Mouse (Mus musculus): ENCODE data around the gene Krt80.

Gene Krt80

DNA sequence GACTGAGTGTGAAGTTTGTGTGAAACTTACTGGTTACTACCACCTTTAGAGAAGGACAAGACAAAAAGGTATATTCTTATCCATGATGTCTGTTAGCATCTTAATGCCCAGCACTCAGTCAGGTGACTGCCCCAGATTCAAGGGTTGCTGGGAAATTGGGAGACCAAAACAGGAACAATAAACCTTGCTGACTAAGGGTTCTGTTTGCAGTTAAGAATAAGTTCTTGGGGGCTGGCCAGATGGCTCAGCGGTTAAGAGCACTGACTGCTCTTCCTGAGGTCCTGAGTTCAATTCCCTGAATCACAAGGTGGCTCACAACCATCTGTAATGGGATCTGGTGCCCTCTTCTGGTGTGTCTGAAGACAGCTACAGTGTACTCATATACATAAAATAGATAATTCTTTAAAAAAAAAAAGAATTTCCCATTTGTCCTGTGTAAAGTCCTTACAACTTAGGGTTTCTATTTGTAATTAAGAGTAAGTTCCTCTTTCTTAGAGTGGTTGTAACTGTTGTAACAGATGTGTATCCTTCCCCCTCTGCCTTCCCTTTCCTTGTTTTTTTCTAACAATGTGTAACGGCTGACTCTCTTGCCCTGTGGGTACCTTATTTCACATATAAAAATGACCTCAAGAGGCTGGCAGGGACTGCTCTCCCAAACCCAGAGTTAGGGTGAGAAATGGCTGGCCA is 52.0 kb downstream of the Krt80 start:
- no peak for DNase-seq (ENCODE audit: low spot score in 2 of 2)

DNA sequence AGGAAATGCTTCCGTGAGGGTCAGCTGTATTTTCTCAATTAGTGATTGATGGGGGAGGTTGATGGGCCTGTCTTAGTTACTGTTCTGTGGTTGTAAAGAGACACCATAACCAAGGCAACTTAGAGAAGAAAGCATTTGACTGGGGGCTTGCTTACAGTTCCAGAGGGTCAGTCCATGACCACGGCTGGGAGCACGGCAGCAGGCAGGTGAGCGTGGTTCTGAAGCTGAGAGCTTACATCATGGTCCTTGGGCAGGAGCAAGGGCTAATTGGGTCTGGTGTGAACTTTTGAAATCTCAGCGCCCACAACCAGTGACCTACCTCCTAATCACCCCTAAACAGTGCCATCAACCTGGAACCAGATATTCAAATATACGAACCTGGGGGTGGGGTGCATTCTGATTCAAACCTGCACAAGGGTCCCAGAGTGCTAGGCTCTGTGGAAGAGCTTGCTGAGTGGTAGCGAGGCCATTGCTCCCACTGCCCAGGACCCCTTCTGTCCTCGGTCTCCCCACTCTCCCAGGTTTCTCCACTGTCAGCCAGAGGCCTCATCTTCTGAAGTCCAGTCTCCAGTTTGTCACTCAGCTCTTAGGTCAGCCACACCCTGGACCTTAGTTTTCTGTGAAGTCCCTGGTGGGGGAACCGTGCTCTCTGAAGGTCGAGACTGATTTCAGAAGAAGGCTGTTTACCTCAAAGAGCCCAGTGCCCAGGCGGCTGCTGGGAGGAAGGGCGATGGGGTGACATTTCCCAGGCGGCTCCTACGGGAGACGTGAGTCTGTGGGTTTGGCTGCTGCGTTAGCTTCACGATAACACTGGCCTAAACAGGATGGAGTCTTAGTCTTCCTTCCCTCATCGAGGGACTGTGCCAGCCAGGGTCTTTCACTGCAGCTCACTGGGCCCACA is 52.8 kb downstream of the Krt80 start:
- DNase-seq (ENCODE audit: low spot score in 2 of 2): no peak

DNA sequence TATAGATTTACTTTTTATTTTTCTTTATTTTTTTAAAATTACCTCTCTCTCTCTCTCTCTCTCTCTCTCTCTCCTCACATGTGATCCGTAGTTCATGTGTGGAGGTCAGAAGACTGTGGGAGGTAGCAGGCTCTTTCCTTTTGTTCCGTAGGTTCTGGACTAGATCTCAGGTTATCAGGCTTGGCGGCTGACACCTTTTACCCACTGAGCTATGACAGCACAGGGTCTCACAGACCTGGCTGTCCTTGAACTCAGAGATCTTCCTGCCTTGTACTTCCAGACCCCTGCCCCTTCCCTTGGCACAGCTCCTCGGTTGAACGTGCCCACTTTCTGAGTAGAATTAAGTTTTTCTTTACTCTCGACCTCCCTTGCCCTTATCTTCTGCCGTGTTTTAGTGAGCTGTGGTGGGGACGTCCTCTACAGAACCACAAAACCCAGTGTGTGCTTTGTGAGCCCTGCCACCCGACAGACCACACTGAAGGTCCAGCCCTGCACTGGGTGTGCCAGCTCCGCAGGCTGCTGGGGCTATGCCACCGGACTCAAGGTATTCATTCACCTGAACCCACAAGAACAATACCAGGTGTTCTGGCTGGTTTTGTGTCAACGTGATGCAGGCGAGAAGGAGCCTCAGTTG is 53.6 kb downstream of the Krt80 start:
- no peak for DNase-seq (ENCODE audit: low spot score in 2 of 2)

DNA sequence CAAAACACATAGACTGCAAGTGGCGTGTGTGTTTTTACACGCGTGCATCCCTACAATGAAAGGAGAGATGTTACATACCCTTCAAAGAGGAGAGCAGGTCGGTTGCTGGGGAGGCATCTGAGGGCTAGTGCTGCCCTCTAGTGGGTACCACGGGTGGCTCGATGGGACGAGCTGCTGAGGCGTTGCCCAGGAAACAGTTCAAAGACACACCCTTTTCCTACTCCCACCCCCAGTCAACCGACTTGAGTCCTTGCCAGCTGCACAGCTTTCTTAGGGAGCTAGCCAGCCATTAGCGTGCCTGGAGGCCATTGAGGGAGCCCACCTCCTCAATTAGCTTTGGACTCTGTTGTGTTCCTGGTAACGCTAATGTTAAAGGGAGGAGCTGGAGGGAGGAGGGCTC is 54.1 kb downstream of the Krt80 start:
- peak; percentile 92 to 93 for DNase-seq (ENCODE audit: low spot score in 2 of 2)

DNA sequence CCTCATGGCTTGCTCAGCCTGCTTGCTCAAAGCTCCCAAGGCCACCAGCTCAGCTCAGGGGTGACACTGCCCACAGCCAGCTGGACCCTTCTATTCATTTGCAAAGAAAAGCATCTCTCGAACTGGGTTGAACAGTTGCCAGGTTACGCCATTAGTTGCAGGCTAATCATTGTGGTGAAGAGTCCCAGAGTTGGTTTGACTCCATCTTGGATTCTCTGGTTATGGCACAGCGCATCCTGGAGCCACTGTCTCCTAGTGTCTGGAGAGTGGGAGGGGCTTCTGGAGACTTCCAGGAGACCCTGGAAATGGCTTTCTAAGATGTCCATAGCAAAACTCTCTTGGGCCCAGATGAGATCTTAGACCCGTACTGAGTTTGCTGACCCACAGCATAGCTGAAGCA is 54.6 kb downstream of the Krt80 start:
- no peak for DNase-seq (ENCODE audit: low spot score in 2 of 2)

DNA sequence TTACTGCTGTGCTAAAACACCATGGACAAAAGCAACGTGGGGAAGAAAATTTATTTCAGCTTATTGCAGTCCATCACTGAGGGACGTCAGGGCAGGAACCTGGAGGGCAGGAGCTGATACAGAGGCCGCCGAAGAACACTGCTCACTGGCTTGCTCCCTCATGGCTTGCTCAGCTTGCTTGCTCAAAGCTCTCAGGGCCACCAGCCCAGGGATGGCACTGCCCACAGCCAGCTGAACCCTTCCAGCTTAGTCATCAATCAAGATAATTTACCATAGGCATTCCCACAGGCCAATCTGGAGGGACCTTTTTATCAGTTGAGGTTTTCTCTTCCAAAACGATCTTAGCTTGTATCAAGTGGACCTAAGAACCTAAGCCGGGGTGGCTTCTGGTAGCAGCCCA is 58.0 kb downstream of the Krt80 start:
- no peak for DNase-seq (ENCODE audit: low spot score in 2 of 2)

DNA sequence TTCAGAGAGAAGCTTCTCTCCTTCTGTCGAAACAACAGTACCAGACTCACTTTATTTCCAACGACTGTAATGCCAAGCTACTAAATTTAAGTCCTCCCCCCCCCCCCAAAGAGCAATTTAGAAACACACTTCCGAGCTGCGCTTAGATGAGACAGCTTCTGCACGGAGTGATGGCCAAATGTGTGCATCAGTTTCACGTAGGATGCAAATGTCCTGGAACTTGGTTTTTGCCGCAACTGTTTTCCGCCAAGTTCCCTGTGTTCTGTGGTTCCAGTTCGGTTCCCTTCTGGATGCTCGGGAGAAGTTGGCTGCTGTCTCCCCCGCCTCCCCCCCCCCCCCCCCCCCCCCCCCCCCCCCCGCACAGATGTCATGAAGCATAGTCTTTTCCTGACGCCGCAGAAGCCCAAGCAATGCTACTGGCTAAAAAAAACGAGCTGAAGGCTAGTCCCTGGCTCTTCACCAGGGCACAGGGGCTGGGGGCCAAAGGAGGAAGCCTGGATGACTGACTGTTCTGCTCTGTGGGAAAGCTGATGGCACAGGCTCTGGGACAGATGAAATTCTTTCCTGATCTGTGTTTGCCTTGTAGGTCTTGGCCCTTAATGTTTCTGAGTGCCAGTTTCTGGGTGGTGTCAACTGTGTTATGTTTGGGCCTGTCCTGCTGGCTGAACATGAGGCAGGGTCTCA is 58.7 kb downstream of the Krt80 start:
- no peak for DNase-seq (ENCODE audit: low spot score in 2 of 2)

DNA sequence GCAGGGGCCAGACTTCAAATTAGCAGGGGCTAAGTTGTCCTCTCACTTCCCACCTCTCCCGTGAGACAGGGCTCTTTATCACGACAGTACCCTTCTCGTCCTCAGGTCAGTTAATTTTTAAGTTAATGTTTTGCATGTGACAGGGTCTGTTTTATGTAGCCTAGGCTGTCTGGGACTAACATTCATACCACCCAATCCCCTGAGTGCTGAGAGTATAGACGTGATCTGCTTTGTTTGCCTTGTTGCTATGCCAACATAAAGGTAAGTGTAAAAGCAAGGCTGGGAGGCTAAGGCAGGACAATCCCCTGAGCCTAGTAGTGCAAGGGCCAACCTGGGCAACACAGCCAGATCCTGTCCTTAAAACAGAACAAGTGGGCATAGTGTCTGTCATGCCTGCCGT is 60.5 kb downstream of the Krt80 start:
- no peak for DNase-seq (ENCODE audit: low spot score in 2 of 2)

DNA sequence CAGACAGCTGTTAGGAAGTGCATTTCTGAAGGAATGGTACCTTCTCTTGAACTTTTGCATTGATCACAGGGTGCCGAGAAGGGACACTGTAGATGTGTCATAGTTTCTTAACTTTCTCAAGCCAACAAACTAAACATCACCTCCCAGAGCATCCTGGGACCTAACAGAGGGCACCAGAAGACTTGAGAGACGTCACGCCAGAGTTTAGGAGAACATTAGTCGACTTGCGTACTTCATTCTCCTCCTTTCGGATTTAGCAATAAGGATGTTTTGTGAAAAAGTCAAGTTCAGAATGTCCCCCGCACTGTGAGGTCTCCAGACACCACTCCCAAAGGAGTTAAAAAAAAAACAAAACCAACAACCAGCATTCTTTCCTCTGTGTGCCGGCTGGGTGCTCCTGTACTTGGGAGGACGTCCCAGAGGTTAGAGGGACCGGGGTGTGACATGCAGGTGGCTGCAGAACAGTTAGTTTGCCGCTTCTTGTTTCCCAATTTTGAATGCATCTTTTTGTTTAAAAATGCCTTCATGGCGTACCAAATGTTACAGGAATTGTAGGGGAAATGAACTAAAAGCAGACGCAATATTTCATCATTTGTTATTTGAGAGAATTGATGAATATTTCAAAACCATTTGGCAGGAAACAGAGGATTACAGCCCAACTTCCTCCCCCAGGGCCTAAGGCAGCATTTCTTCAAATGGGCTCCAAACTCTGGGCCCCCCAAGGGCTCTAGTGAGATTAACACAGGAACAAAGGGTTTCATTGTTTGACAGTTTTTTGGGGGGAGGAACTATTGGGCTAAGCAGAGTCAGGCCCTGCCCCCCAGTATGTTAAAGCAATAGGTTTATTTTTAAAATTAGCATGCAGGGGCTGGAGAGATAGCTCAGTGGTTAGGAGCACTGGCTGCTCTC is 61.3 kb downstream of the Krt80 start:
- DNase-seq (ENCODE audit: low spot score in 2 of 2): peak; percentile 71 to 74

DNA sequence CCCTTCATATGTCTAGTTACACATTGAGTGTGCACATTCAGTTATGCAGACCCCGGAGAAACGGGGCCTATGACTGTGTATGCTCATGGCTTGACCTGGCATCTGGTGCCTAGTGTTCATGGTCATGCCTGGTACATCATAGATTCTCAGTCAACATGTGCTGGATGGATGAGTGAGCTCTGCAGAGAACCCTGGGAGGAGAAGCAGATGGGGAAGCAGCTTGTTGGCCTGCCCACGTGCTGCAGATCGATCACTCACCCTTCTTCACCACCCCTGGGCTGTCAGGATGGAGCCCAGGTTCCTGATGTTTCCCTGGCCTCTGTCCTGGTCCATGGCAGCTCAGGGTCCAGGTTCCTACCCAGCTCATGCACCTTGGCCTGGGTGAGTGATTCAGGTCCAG is 63.5 kb downstream of the Krt80 start:
- DNase-seq (ENCODE audit: low spot score in 2 of 2): no peak

DNA sequence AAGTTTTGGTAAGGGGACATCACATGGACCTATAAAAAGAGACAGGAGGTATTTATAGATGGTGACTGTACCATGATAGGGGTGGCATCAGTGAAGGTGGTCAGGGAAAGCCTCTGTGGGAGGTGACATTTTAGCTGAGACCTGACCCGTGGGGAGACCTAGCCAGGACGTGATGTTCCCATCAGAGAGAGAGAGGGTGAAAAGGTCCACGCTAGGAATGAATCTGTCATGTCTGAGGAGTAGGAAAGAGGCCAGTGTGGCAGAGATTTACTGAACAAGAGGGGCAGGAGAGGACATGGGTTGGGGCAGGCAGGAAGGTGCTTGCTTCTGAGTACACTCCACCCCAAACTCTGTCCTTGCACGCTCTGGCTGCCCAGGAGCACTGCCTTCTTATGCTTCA is 66.1 kb downstream of the Krt80 start:
- no peak for DNase-seq (ENCODE audit: low spot score in 2 of 2)

DNA sequence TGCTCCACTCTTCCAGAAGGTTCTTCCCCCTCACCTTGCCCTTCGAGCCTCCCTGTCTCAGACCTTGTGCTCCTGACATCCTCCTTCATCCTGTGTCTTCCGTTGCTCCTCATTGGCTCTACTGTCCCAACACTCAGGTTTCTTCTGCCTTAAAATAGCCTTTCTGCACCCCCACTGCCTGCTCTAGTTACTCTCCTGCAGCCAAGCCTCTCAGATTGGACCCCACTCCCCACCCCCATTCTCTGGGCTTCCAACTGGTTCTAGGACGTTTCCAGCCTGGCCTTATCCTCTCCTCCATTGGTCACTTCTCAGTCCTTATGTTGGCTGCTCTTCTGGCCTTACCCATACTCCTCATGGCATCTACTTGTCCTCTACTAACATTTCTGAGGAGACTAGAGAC is 67.8 kb downstream of the Krt80 start:
- no peak for DNase-seq (ENCODE audit: low spot score in 2 of 2)

DNA sequence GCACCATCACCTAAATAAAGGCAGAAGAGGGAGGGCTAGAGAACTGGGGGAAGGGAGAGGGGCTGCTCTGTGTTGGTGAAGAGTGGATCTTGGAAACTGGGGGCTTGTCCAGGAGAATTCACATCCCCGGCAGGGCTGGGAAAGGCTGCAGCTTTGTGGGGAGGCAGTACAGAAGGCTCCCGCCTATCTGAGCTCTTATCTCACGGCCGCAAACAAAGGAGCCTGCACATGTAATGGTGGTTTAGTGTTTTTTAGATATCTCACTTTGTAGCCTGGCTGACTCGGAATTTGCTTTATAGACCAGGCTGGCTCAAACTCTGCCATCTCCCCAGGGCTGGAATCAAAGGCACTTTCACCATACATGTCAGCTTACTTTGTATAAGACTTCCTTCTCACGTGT is 69.8 kb downstream of the Krt80 start:
- no peak for DNase-seq (ENCODE audit: low spot score in 2 of 2)

DNA sequence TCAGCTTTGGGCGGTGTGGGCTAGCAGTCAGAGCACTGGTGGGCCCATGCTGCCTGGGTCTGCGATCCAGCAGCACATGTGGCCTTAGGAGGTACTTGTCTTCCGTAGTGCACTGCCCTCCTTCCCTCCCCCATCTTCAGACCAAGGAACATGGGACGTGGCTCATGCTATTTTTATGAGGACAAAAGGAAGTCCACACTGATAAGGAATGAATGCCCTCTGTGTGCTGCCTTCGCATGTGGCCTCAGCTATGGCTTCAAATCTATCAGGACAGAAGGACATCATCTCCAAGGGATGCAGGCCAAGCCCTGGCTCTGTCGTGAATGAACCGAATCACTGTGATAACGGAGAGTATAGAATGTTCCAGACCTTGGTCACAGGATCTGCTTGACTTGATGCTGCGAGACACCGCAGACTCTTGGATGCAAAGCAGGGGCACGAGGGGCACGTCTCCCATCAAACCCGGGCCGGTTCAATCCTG is 70.4 kb downstream of the Krt80 start:
- no peak for DNase-seq (ENCODE audit: low spot score in 2 of 2)

DNA sequence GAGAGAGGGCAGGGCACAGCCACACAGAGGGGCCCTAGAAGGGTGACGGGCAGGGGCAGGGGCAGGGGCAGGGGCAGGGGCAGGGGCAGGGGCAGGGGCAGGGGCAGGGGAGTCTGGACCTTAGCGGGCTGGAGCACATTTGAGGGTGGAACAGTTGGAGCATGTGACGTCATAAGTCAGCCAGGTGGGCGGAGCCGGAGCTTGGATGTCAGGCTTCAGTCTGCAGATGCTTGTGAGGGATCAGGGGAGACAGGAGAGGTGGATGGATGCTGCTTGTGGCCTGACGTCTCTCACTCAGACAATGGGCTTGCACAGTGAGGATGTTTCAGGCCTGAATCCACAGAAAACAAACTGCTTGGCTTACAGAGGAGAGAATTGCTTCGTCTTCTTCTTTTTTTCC is 71.4 kb downstream of the Krt80 start:
- no peak for DNase-seq (ENCODE audit: low spot score in 2 of 2)

DNA sequence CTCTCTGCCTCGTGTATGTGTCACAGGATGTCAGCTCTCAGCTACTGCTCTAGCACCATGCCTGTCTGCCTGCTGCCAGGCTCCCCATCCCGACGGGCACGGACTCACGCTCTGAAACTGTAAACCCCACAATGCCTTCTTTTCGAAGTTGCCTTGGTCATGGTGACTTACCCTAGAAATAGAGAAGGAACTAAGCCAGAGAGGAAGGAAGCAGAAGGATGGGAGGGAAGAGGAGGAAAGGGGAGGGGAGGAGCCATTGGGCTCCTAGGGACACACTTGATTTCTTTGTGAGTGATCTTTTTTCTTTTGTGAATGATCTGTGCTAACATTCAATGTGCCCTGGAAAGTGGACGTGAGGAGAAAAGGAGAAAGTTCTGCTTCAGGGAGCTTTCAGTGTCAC is 72.0 kb downstream of the Krt80 start:
- DNase-seq (ENCODE audit: low spot score in 2 of 2): no peak
